Comparison of ENCODE assay signal across 19 mouse cellular contexts in genomic region chr16:40194401-40194800, GRCm38 (mm10).
DNase-seq lines count a peak whose midpoint lies in the region; ATAC-seq lines count a peak whose summit lies in the region.
"Had no signal": no experiment of that assay in that cellular context is flagged by ENCODE, and none has a peak within 500 bp of the region (broad histone marks: within the 10 kb centered on the region; RNA-seq: fewer than 3 reads in every experiment).

No protein-coding gene starts in this region.

- H3K4me3 ChIP-seq in lung, embryonic 15.5 days = no peak overlapping the region
- H3K4me3 ChIP-seq: embryonic facial prominence, embryonic 12.5 days; heart, adult 2 months; hindbrain, embryonic 10.5 days; intestine, embryonic 15.5 days; kidney, embryonic 15.5 days; megakaryocyte, embryonic 14.5 days; neural tube, embryonic 12.5 days had no signal

- no peak overlapping the region for H3K4me2 ChIP-seq in lung, embryonic 15.5 days
- H3K4me2 ChIP-seq: embryonic facial prominence, embryonic 12.5 days; intestine, embryonic 15.5 days; kidney, embryonic 15.5 days; neural tube, embryonic 12.5 days had no signal

- H3K9me3 ChIP-seq in lung, embryonic 15.5 days = no peaks in the 10 kb centered on the region
- H3K9me3 ChIP-seq: embryonic facial prominence, embryonic 12.5 days; hindbrain, embryonic 10.5 days; intestine, embryonic 15.5 days; kidney, embryonic 15.5 days; megakaryocyte, embryonic 14.5 days; neural tube, embryonic 12.5 days had no signal

- no peak overlapping the region for H3K27ac ChIP-seq in lung, embryonic 15.5 days
- H3K27ac ChIP-seq: embryonic facial prominence, embryonic 12.5 days; heart, adult 2 months; hindbrain, embryonic 10.5 days; intestine, embryonic 15.5 days; kidney, embryonic 15.5 days; neural tube, embryonic 12.5 days had no signal

- H3K4me1 ChIP-seq in lung, embryonic 15.5 days = no peaks in the 10 kb centered on the region
- H3K4me1 ChIP-seq: embryonic facial prominence, embryonic 12.5 days; hindbrain, embryonic 10.5 days; intestine, embryonic 15.5 days; kidney, embryonic 15.5 days; megakaryocyte, embryonic 14.5 days; neural tube, embryonic 12.5 days had no signal

- H3K36me3 ChIP-seq in lung, embryonic 15.5 days = no peaks in the 10 kb centered on the region
- H3K36me3 ChIP-seq: embryonic facial prominence, embryonic 12.5 days; hindbrain, embryonic 10.5 days; intestine, embryonic 15.5 days; kidney, embryonic 15.5 days; neural tube, embryonic 12.5 days had no signal

- peak; percentile 65; the same call in 1 of the 2 replicates for ATAC-seq in lung, embryonic 15.5 days (ENCODE audit: borderline replicate concordance, extremely low read depth, low FRiP score, low TSS enrichment)
- ATAC-seq: intestine, embryonic 15.5 days; lung, postnatal 0 days had no signal

- DNase-seq in cerebellum, adult 18-20 months = peak; percentile 22 to 31
- no peak for DNase-seq in cerebellum, adult 8-10 months
- no peak for DNase-seq in lung, postnatal 4 days
- peak; percentile 64 for DNase-seq in adrenal gland, postnatal 10 days
- DNase-seq in cerebellum, postnatal 14 days = peak; percentile 62 to 63
- no peak for DNase-seq in gastrocnemius, adult 8-10 months (ENCODE audit: low spot score in 2 of 2)
- DNase-seq: gastrocnemius, postnatal 14 days; heart, adult 2 months; layer of hippocampus, postnatal 36 days; thymus, postnatal 25 days had no signal

- H3K9ac ChIP-seq in lung, embryonic 15.5 days = no peak overlapping the region
- H3K9ac ChIP-seq: embryonic facial prominence, embryonic 12.5 days; intestine, embryonic 15.5 days; kidney, embryonic 15.5 days; neural tube, embryonic 12.5 days had no signal

- WGBS in lung, embryonic 15.5 days = 23% methylated on average over 3 of the region's 3 CpGs

- H3K27me3 ChIP-seq in lung, embryonic 15.5 days = no peaks in the 10 kb centered on the region
- H3K27me3 ChIP-seq: CH12.LX; embryonic facial prominence, embryonic 12.5 days; intestine, embryonic 15.5 days; kidney, embryonic 15.5 days; megakaryocyte, embryonic 14.5 days; neural tube, embryonic 12.5 days had no signal

Comparison
In these comparisons a context has a peak if more than half of its experiments do, and no peak if none do; other contexts are left out.
1. DNase-seq: peak in cerebellum, adult 18-20 months (2 of 2), adrenal gland, postnatal 10 days (single experiment) and cerebellum, postnatal 14 days (2 of 2); none in cerebellum, adult 8-10 months (single experiment), lung, postnatal 4 days (0 of 2) and gastrocnemius, adult 8-10 months (0 of 2).